Mouse (Mus musculus) forebrain, embryonic 14.5 days (tissue): ENCODE data around the gene Sord. TPM values are rescaled to one million over a fixed set of nuclear protein-coding genes. Genes with fewer than 3 reads are reported as not detected.
"Not testable (repeated sequence)": the region's sequence is repeated elsewhere in the genome, so short reads cannot be mapped to it uniquely, and the experiment has no call there.

Experiments used
- ATAC-seq: fragments of 200-750 bp; cut with Nextera tagmentation; 2 replicates; pipeline ENCODE4 v1.8.0; 2017; ENCODE audit warnings: mild to moderate bottlenecking, moderate library complexity
- DNase-seq: peaks from one replicate; pipeline ENCODE4 v3.0.0-alpha.2; 2015; ENCODE audit warnings: low spot score
- H3K27ac ChIP-seq: fragments of 300-500 bp; sonication (generic); 2 replicates; pipeline ENCODE4 v1.5.1; 2014; ENCODE audit warnings: low read depth, mild to moderate bottlenecking, control low read depth, low read length, moderate library complexity
- H3K27me3 ChIP-seq: fragments of 300-500 bp; sonication (generic); replicated peaks from 2 replicates; pipeline ENCODE4 v1.6.1; 2014; ENCODE audit warnings: low read length, control low read depth, mixed read lengths; ENCODE audit not compliant: control insufficient read depth, insufficient read depth
- H3K36me3 ChIP-seq: fragments of 300-500 bp; sonication (generic); 2 replicates; pipeline ENCODE4 v1.6.1; 2014; ENCODE audit warnings: low read length, control low read depth; ENCODE audit not compliant: control insufficient read depth, insufficient read depth
- H3K4me1 ChIP-seq: fragments of 300-500 bp; sonication (generic); 2 replicates; pipeline ENCODE4 v1.6.1; 2014; ENCODE audit warnings: antibody characterized with exemption, low read length, control low read depth; ENCODE audit not compliant: control insufficient read depth, insufficient read depth
- H3K4me2 ChIP-seq: fragments of 300-500 bp; sonication (generic); 2 replicates; pipeline ENCODE4 v1.6.1; 2014; ENCODE audit warnings: mild to moderate bottlenecking, control low read depth, low read length
- H3K4me3 ChIP-seq: fragments of 300-500 bp; sonication (generic); 2 replicates; pipeline ENCODE4 v1.5.1; 2014; ENCODE audit warnings: low read depth, low read length, control low read depth
- H3K9ac ChIP-seq: fragments of 300-500 bp; sonication (generic); 2 replicates; pipeline ENCODE4 v1.6.1; 2014; ENCODE audit warnings: mild to moderate bottlenecking, low read length, control low read depth, moderate library complexity
- H3K9me3 ChIP-seq: fragments of 300-500 bp; sonication (generic); replicated peaks from 2 replicates; pipeline ENCODE4 v1.6.1; 2016; ENCODE audit warnings: low read length, control low read depth, mixed read lengths; ENCODE audit not compliant: control insufficient read depth
- WGBS: fragments of 180-500 bp; shearing (Covaris S2); extraction: QIAGEN DNeasy Blood & Tissue Kit; methylation state at CpG from one replicate; pipeline ENCODE4 v1.1.7; 2014; 5-methylcytosine and 5-hydroxymethylcytosine counted together
- polyA plus RNA-seq: library from polyadenylated mRNA; unstranded; fragments of >200 nt; fragmentation: Nextera tagmentation; extraction: Ambion mirVana; gene quantifications from 2 replicates; pipeline ENCODE4 v1.2.1, GENCODE M21; 2014

The Sord gene
- polyA plus RNA-seq, 1 experiment from 2014 or later: 19.7 TPM

GRCm38 (mm10) chr2:122210534-122211228 is 23.9 kb upstream of the Sord start:
- 50% methylated on average over 3 of the region's 3 CpGs for WGBS
- H3K36me3 ChIP-seq: no peaks in the 10 kb centered on the region
- H3K27me3 ChIP-seq: no peaks in the 10 kb centered on the region
- no peaks in the 10 kb centered on the region for H3K4me1 ChIP-seq
- no peaks in the 10 kb centered on the region for H3K9me3 ChIP-seq
- no peak overlapping the region for H3K4me2 ChIP-seq
- DNase-seq (no peak), ATAC-seq (no peak)
- H3K4me3 ChIP-seq: no peak overlapping the region
- no peak overlapping the region for H3K27ac ChIP-seq
- no peak overlapping the region for H3K9ac ChIP-seq

DNA sequence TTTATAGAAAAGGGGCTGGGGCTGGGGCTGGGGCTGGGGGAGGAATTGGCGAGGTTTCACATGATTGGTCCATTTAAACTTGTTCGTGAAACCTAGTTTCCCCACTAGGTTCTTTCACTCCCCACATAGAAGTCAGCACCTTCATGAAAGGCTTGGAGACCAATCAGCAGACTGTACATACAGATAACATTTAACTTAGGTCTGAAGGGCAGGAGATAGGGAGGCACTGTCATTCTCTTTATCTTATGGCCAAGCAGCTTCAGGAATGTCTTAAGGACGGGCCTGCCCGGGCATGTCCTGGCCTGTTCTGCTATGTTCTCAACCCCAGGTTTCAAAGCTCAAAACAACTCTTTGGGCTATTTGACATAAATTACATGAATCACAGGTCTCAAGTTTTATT is 17.5 kb upstream of the Sord start:
- DNase-seq, H3K9ac ChIP-seq, H3K27me3 ChIP-seq, H3K9me3 ChIP-seq, ATAC-seq, H3K27ac ChIP-seq, H3K4me1 ChIP-seq, H3K4me3 ChIP-seq, H3K4me2 ChIP-seq, H3K36me3 ChIP-seq: not testable (repeated sequence)
- WGBS: 98% methylated on average over 4 of the region's 4 CpGs

DNA sequence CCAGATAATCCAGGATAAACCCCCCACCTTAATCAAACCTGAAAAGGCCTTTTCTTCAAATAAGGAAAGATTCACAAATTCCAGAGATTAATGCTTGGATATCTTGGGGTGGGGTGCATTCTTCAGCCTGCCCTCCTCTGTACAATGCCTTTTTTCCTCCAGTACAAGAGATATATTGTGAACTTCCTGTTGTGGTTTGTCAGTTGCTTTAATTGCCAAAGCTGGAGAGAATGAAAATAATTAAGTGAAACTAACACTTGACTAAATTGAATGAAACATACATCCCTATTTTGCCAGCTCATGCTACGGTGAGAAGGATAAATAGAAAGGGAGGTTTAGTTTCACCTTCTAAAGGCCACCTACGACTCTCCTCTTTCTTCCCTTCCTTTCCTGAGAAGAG is 16.3 kb upstream of the Sord start:
- Histone ChIP-seq H3K4me1 (no peaks in the 10 kb centered on the region), H3K36me3 (no peaks in the 10 kb centered on the region), H3K27ac (no peak overlapping the region), H3K9me3 (no peaks in the 10 kb centered on the region), H3K4me3 (no peak overlapping the region), H3K4me2 (no peak overlapping the region), H3K9ac (no peak overlapping the region), H3K27me3 (no peaks in the 10 kb centered on the region)
- WGBS: 60% methylated on average over 2 of the region's 2 CpGs
- no peak for DNase-seq
- ATAC-seq: no peak

DNA sequence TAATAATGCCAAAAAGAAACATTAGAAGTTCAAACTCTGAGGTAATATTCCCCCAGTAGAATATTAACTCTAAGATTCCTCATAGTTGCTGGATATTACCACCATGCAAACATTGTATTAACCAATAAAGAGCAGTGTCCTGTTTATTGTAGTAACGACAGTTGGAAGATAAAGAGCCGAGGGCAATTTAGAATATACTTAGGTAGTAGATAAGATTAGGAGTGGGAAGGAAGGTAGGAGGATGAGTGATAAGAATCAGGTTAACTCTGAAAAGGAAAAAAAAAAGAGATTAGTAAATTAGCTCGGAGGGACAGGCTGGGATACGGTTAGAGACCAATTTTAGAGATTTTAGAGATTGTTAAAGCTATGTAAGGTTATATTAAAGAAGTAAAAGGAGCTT is 13.2 kb upstream of the Sord start:
- Histone ChIP-seq H3K4me3 (no peak overlapping the region), H3K9me3 (no peaks in the 10 kb centered on the region), H3K4me1 (no peaks in the 10 kb centered on the region), H3K36me3 (no peaks in the 10 kb centered on the region), H3K27ac (no peak overlapping the region), H3K9ac (no peak overlapping the region), H3K4me2 (no peak overlapping the region), H3K27me3 (no peaks in the 10 kb centered on the region)
- ATAC-seq (no peak), DNase-seq (no peak)
- WGBS: 83% methylated on average over 4 of the region's 4 CpGs

GRCm38 (mm10) chr2:122221798-122222197 is 12.8 kb upstream of the Sord start:
- H3K36me3 ChIP-seq: no peaks in the 10 kb centered on the region
- no peak overlapping the region for H3K9ac ChIP-seq
- no peak for ATAC-seq
- H3K9me3 ChIP-seq: no peaks in the 10 kb centered on the region
- no peak for DNase-seq
- H3K4me1 ChIP-seq: no peaks in the 10 kb centered on the region
- H3K4me2 ChIP-seq: no peak overlapping the region
- WGBS: 66% methylated on average over 5 of the region's 5 CpGs
- no peak overlapping the region for H3K27ac ChIP-seq
- H3K4me3 ChIP-seq: no peak overlapping the region
- no peaks in the 10 kb centered on the region for H3K27me3 ChIP-seq

DNA sequence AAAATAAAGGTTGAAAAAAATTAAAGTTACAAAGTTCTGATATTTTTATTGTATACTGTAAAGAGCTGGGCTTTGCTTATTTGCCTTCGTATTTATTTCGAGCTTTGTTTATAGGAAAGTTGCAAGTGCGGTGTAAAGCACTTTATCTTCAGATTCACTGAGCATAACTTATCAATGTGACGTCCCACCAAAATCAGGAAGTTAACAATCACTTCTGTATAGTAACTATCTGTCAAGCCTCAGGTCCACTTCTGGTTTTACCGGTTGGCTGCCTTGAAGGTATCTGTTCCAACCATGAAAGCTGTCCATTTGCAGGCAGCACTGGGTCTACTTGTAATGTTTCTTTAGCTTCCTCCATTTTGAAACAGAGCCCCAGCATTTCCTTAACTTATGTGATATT is 12.3 kb upstream of the Sord start:
- WGBS: 94% methylated on average over 5 of the region's 5 CpGs

GRCm38 (mm10) chr2:122223654-122224053 is 10.9 kb upstream of the Sord start:
- Histone ChIP-seq H3K4me3 (no peak overlapping the region), H3K27me3 (no peaks in the 10 kb centered on the region), H3K4me2 (no peak overlapping the region), H3K4me1 (no peaks in the 10 kb centered on the region), H3K27ac (no peak overlapping the region), H3K9ac (no peak overlapping the region), H3K9me3 (no peaks in the 10 kb centered on the region), H3K36me3 (no peaks in the 10 kb centered on the region)
- no peak for DNase-seq
- no peak for ATAC-seq

More for the DNA sequence above, 12.3 kb upstream of the Sord start:
- no peak for DNase-seq
- H3K4me2 ChIP-seq: no peak overlapping the region
- H3K27ac ChIP-seq: no peak overlapping the region
- no peaks in the 10 kb centered on the region for H3K4me1 ChIP-seq
- ATAC-seq: no peak
- H3K27me3 ChIP-seq: no peaks in the 10 kb centered on the region
- no peak overlapping the region for H3K9ac ChIP-seq
- no peaks in the 10 kb centered on the region for H3K36me3 ChIP-seq
- H3K4me3 ChIP-seq: no peak overlapping the region
- H3K9me3 ChIP-seq: no peaks in the 10 kb centered on the region

- H3K27me3 ChIP-seq: no peaks in the 10 kb centered on the region
- H3K4me1 ChIP-seq: no peaks in the 10 kb centered on the region
- ATAC-seq (no peak), DNase-seq (no peak)
- H3K4me3 ChIP-seq: no peak overlapping the region
- no peak overlapping the region for H3K9ac ChIP-seq
- no peaks in the 10 kb centered on the region for H3K9me3 ChIP-seq
- WGBS: 85% methylated on average over 6 of the region's 6 CpGs
- H3K27ac ChIP-seq: no peak overlapping the region
- no peaks in the 10 kb centered on the region for H3K36me3 ChIP-seq
- no peak overlapping the region for H3K4me2 ChIP-seq
Observed at GRCm38 (mm10) chr2:122230395-122230794, 4.2 kb upstream of the Sord start.

GRCm38 (mm10) chr2:122231616-122232015 is 2.9 kb upstream of the Sord start:
- Histone ChIP-seq H3K4me1 (no peaks in the 10 kb centered on the region), H3K4me3 (no peak overlapping the region), H3K27me3 (no peaks in the 10 kb centered on the region), H3K36me3 (no peaks in the 10 kb centered on the region), H3K9me3 (no peaks in the 10 kb centered on the region), H3K4me2 (no peak overlapping the region), H3K9ac (no peak overlapping the region), H3K27ac (no peak overlapping the region)
- 77% methylated on average over 9 of the region's 9 CpGs for WGBS
- ATAC-seq (no peak), DNase-seq (no peak)
